Mouse (Mus musculus) spleen, adult 2 months (tissue): Measurements from ENCODE around the gene Glyctk. TPM values are rescaled to one million over a fixed set of nuclear protein-coding genes. Genes with fewer than 3 reads are reported as not detected.

Experiments
- DNase-seq, 2 experiments: peaks; one replicate each; pipeline versions ENCODE4 v3.0.0 to v3.0.0-alpha.2; 2012 to 2021; ENCODE audit warnings: low spot score in 2 of 2, low read depth in 1 of 2
- H3K27ac ChIP-seq: fragments of 200-500 bp; 2 replicates; pipeline ENCODE4 v1.5.1; 2012; ENCODE audit warnings: low read length, inconsistent platforms; ENCODE audit not compliant: insufficient read depth
- H3K27me3 ChIP-seq: fragments of 200-500 bp; 2 replicates; pipeline ENCODE4 v1.6.1; 2012; ENCODE audit warnings: mild to moderate bottlenecking, moderate library complexity, low read length, inconsistent platforms; ENCODE audit not compliant: control insufficient read depth, insufficient read depth
- H3K36me3 ChIP-seq: fragments of 200-500 bp; 2 replicates; pipeline ENCODE4 v1.6.1; 2012; ENCODE audit warnings: mild to moderate bottlenecking, low read length, inconsistent platforms; ENCODE audit not compliant: control insufficient read depth, insufficient read depth
- H3K4me1 ChIP-seq: fragments of 200-500 bp; 2 replicates; pipeline ENCODE4 v1.6.1; 2011; ENCODE audit warnings: inconsistent platforms; ENCODE audit not compliant: control insufficient read depth, insufficient read depth, insufficient read length
- H3K4me3 ChIP-seq: fragments of 200-500 bp; 2 replicates; pipeline ENCODE4 v1.5.1; 2011; ENCODE audit warnings: mild to moderate bottlenecking, inconsistent platforms; ENCODE audit not compliant: insufficient read depth, insufficient read length; ENCODE audit errors: extremely low read depth
- CTCF ChIP-seq: fragments of 200-500 bp; IDR thresholded peaks from 2 replicates; pipeline ENCODE4 v1.5.1; 2011; ENCODE audit warnings: mild to moderate bottlenecking, inconsistent platforms; ENCODE audit not compliant: insufficient read depth, insufficient read length, insufficient replicate concordance; ENCODE audit errors: extremely low read depth
- POLR2A ChIP-seq: fragments of 200-500 bp; IDR thresholded peaks from 2 replicates; pipeline ENCODE4 v1.6.1; 2011; ENCODE audit warnings: low read depth, low read length, inconsistent platforms
- WGBS: fragments of 180-500 bp; shearing (Covaris S2); methylation state at CpG from one replicate; pipeline ENCODE4 v1.1.7; 2018; 5-methylcytosine and 5-hydroxymethylcytosine counted together
- polyA plus RNA-seq: library from polyadenylated mRNA; depleted of rRNA; stranded (reverse); fragments of >200 nt; gene quantifications from 2 replicates; pipeline ENCODE4 v1.2.3, GENCODE M21; 2012; rRNA removed

The Glyctk gene
- polyA plus RNA-seq, 1 experiment, result 6.5 TPM

GRCm38 (mm10) chr9:106112770-106113423, 45.0 kb downstream of the Glyctk start:
- H3K36me3 ChIP-seq, result no peaks in the 10 kb centered on the region
- no peak overlapping the region for H3K4me3 ChIP-seq
- no peaks in the 10 kb centered on the region for H3K4me1 ChIP-seq
- H3K27ac ChIP-seq, result no peak overlapping the region
- peak in 1 of 2 experiments; percentile 51 for DNase-seq
- no peaks in the 10 kb centered on the region for H3K27me3 ChIP-seq
- WGBS, result 40% methylated on average over 10 of the region's 10 CpGs
- TF ChIP-seq POLR2A (no peak), CTCF (peak; percentile 49; the same call in 1 of the 2 replicates)

DNA sequence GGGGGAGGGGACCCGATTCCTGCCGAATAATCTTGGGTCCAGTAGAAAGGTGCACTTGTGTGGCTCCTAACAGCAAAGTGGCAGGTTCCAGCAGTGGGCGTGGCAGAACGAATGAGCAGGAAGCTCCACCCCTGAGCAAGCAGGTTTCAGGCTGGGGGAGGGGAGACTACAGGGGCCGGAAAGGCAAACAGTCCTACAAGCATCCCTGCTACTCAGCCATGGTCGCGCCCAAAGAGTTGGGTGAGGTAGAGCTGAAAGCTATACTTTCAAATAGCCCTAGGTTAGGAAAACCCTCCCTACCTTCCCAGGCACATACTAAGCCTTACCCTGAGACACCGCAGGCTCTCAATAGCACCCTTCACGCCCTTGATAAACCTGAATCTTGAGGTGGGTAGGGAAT, 51.7 kb downstream of the Glyctk start:
- Histone ChIP-seq H3K27ac (no peak overlapping the region), H3K36me3 (no peaks in the 10 kb centered on the region), H3K4me1 (no peaks in the 10 kb centered on the region), H3K27me3 (no peaks in the 10 kb centered on the region), H3K4me3 (no peak overlapping the region)
- 84% methylated on average over 9 of the region's 9 CpGs for WGBS
- TF ChIP-seq POLR2A, result no peak
- no peak for TF ChIP-seq CTCF
- DNase-seq, result no peak

DNA sequence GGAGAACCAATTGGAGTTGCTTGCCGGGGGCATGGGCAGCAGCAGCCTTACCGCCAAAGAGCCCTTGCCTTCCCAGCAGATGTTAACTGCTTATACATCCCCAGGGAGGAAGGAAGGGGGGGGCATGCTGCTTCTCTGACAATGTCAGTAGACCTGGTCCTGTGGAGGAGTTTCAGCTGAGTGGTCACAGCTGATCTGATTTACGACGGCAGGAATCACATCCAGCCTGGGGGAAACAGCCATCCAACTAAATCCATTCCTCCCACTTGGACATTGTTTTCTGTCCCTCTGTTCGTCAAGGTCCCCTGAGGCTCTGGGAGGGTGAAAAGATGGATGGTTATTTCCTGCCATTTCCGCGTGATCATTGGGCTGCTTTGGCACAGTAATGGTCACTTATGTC, 53.5 kb downstream of the Glyctk start:
- no peak for DNase-seq
- TF ChIP-seq POLR2A (no peak), CTCF (no peak)
- no peak overlapping the region for H3K4me3 ChIP-seq
- no peaks in the 10 kb centered on the region for H3K36me3 ChIP-seq
- H3K27ac ChIP-seq, result no peak overlapping the region
- H3K27me3 ChIP-seq, result no peaks in the 10 kb centered on the region
- 65% methylated on average over 7 of the region's 7 CpGs for WGBS
- no peaks in the 10 kb centered on the region for H3K4me1 ChIP-seq

Other genes starting within 250 kb of the Glyctk start
- 0.39 and 0.56 TPM in 2 replicates for gene Col6a5, start 197.5 kb downstream of the Glyctk start, polyA plus RNA-seq
- 3.6 and 4.1 TPM in 2 replicates for gene Col6a4, start 61.4 kb downstream of the Glyctk start, polyA plus RNA-seq
- 41.3 and 53.3 TPM in 2 replicates for gene Wdr82, start 12.8 kb upstream of the Glyctk start, polyA plus RNA-seq
- gene Ppm1m, start 41.6 kb upstream of the Glyctk start, polyA plus RNA-seq, result 87.4 and 95.8 TPM in 2 replicates
- 90.9 and 93.3 TPM in 2 replicates for gene Twf2, start 45.0 kb upstream of the Glyctk start, polyA plus RNA-seq
- 65.3 and 90.7 TPM in 2 replicates for gene Tlr9, start 64.5 kb upstream of the Glyctk start, polyA plus RNA-seq
- 29.6 and 39.5 TPM in 2 replicates for gene Alas1, start 90.5 kb upstream of the Glyctk start, polyA plus RNA-seq
- 6.8 and 8.4 TPM in 2 replicates for gene Poc1a, start 122.9 kb upstream of the Glyctk start, polyA plus RNA-seq
- 73.1 and 93.2 TPM in 2 replicates for gene Dusp7, start 210.5 kb upstream of the Glyctk start, polyA plus RNA-seq